Mouse (Mus musculus): ENCODE measurements at regions not wholly inside any gene's neighbourhood (a gene's known extent, or its start where the extent isn't known, plus 50 kb on each side); places are given as distances from the start of the nearest gene placed in this dataset.

DNA sequence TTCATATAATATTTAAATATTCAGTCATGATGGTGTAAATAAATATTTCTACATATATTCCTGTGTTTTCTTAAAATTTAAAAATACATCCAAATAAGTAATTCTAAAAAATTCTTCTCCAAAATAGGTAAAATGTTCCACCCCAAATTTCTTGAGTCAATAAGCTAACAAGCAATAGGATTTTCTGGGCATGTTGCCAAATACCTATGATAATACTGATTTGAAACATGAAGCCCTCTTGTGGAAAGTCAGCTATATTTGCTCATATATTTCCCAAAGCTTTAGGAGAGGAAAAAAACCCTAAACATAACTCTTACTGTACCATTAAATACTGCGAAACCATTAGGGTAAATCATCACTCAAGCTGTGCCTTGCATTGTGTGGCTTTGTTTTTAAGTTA, 282.9 kb upstream of the Brinp3 start:
- TF ChIP-seq POLR2A (IDR thresholded peaks at IDR 0.05; ENCODE audit: borderline replicate concordance, insufficient read depth, low read length) = no peak
- no peak for TF ChIP-seq CTCF (IDR thresholded peaks at IDR 0.05; ENCODE audit: borderline replicate concordance, insufficient read depth, low read depth, low read length)

All from cerebellum, adult 2 months (tissue).